Mouse (Mus musculus) cerebellum, adult 2 months (tissue): ENCODE results near the gene Tpcn2. TPM values are rescaled to one million over a fixed set of nuclear protein-coding genes. Genes with fewer than 3 reads are reported as not detected.

Experiments used
- DNase-seq, 2 experiments: peaks; one replicate each; pipeline ENCODE4 v3.0.0; 2021
- H3K27ac ChIP-seq: fragments of 200-500 bp; 2 replicates; pipeline ENCODE4 v1.5.1; 2012; ENCODE audit warnings: low read length, control low read depth, inconsistent platforms; ENCODE audit not compliant: insufficient read depth
- H3K27me3 ChIP-seq: fragments of 200-500 bp; 2 replicates; pipeline ENCODE4 v1.6.1; 2012; ENCODE audit warnings: inconsistent platforms, mild to moderate bottlenecking, low read length, moderate library complexity; ENCODE audit not compliant: control insufficient read depth, insufficient read depth
- H3K4me1 ChIP-seq: fragments of 200-500 bp; 2 replicates; pipeline ENCODE4 v1.6.1; 2011; ENCODE audit warnings: low read length; ENCODE audit not compliant: control insufficient read depth, insufficient read depth
- H3K4me3 ChIP-seq: fragments of 200-500 bp; replicated peaks from 2 replicates; pipeline ENCODE3; 2011; ENCODE audit warnings: mild to moderate bottlenecking, low read depth, low read length, control low read depth; ENCODE audit not compliant: insufficient read depth
- CTCF ChIP-seq: fragments of 200-500 bp; IDR thresholded peaks from 2 replicates; pipeline ENCODE4 v1.5.1; 2011; ENCODE audit warnings: low read depth, mild to moderate bottlenecking, control low read depth, low read length, moderate library complexity, borderline replicate concordance; ENCODE audit not compliant: insufficient read depth
- POLR2A ChIP-seq: fragments of 200-500 bp; IDR thresholded peaks from 2 replicates; pipeline ENCODE4 v1.6.1; 2011; ENCODE audit warnings: low read length, control low read depth, borderline replicate concordance; ENCODE audit not compliant: insufficient read depth
- WGBS: fragments of 180-500 bp; shearing (Covaris S2); methylation state at CpG from one replicate; pipeline ENCODE4 v1.1.7; 2018; 5-methylcytosine and 5-hydroxymethylcytosine counted together
- polyA plus RNA-seq: library from polyadenylated mRNA; depleted of rRNA; stranded (reverse); fragments of >200 nt; gene quantifications from 2 replicates; pipeline ENCODE4 v1.2.3, GENCODE M21; 2012

Gene Tpcn2
- polyA plus RNA-seq, 1 experiment, result 24.4 TPM

GRCm38 (mm10) chr7:145192836-145193235, 91.0 kb downstream of the Tpcn2 start:
- no peak for DNase-seq
- TF ChIP-seq CTCF (no peak), POLR2A (no peak)
- Histone ChIP-seq H3K4me3 (no peak overlapping the region), H3K27ac (no peak overlapping the region), H3K4me1 (peaks cover 19% of the 10 kb centered on the region), H3K27me3 (no peaks in the 10 kb centered on the region)
- 67% methylated on average over 6 of the region's 6 CpGs for WGBS

GRCm38 (mm10) chr7:145190520-145190919, 93.3 kb downstream of the Tpcn2 start:
- no peak overlapping the region for H3K4me3 ChIP-seq
- DNase-seq, result no peak
- H3K4me1 ChIP-seq, result peaks cover 15% of the 10 kb centered on the region
- H3K27me3 ChIP-seq, result no peaks in the 10 kb centered on the region
- no peak overlapping the region for H3K27ac ChIP-seq
- TF ChIP-seq POLR2A (no peak), CTCF (no peak)

- Histone ChIP-seq H3K27me3 (no peaks in the 10 kb centered on the region), H3K4me3 (no peak overlapping the region), H3K4me1 (peaks cover 5% of the 10 kb centered on the region), H3K27ac (no peak overlapping the region)
- no peak for TF ChIP-seq CTCF
- TF ChIP-seq POLR2A, result no peak
- no peak for DNase-seq
- WGBS, result 79% methylated on average over 8 of the region's 8 CpGs
These were observed 94.5 kb downstream of the Tpcn2 start for GRCm38 (mm10) chr7:145189342-145189741.

GRCm38 (mm10) chr7:145187802-145188201, 96.0 kb downstream of the Tpcn2 start:
- no peak for DNase-seq
- WGBS, result 63% methylated on average over 3 of the region's 3 CpGs
- no peaks in the 10 kb centered on the region for H3K4me1 ChIP-seq
- H3K27ac ChIP-seq, result no peak overlapping the region
- no peak for TF ChIP-seq CTCF
- TF ChIP-seq POLR2A, result no peak
- H3K4me3 ChIP-seq, result no peak overlapping the region
- no peaks in the 10 kb centered on the region for H3K27me3 ChIP-seq

- Histone ChIP-seq H3K27me3 (no peaks in the 10 kb centered on the region), H3K4me3 (no peak overlapping the region), H3K27ac (no peak overlapping the region), H3K4me1 (peaks cover 9% of the 10 kb centered on the region)
- 74% methylated on average over 4 of the region's 4 CpGs for WGBS
- TF ChIP-seq POLR2A (no peak), CTCF (no peak)
- DNase-seq, result no peak
These were observed 101.4 kb downstream of the Tpcn2 start for GRCm38 (mm10) chr7:145182388-145182787.

- Histone ChIP-seq H3K4me1 (peaks cover 9% of the 10 kb centered on the region), H3K4me3 (no peak overlapping the region), H3K27me3 (no peaks in the 10 kb centered on the region), H3K27ac (no peak overlapping the region)
- DNase-seq, result peak; percentile 22 to 46
- WGBS, result 34% methylated on average over 11 of the region's 11 CpGs
- TF ChIP-seq POLR2A (no peak), CTCF (no peak)
These were observed 102.3 kb downstream of the Tpcn2 start for GRCm38 (mm10) chr7:145181376-145182034.

GRCm38 (mm10) chr7:145179691-145180091, 104.1 kb downstream of the Tpcn2 start:
- H3K4me3 ChIP-seq, result no peak overlapping the region
- no peak for TF ChIP-seq POLR2A
- TF ChIP-seq CTCF, result no peak
- H3K27ac ChIP-seq, result no peak overlapping the region
- no peak for DNase-seq
- no peaks in the 10 kb centered on the region for H3K27me3 ChIP-seq
- peaks cover 9% of the 10 kb centered on the region for H3K4me1 ChIP-seq
- 74% methylated on average over 5 of the region's 5 CpGs for WGBS

- no peak for DNase-seq
- H3K27ac ChIP-seq, result no peak overlapping the region
These were observed 106.8 kb downstream of the Tpcn2 start for GRCm38 (mm10) chr7:145176750-145177589.

More at GRCm38 (mm10) chr7:145176750-145177589, 106.8 kb downstream of the Tpcn2 start:
- WGBS, result 72% methylated on average over 15 of the region's 15 CpGs
- Histone ChIP-seq H3K27me3 (no peaks in the 10 kb centered on the region), H3K4me1 (peaks cover 3% of the 10 kb centered on the region), H3K4me3 (no peak overlapping the region)
- TF ChIP-seq POLR2A, result no peak
- no peak for TF ChIP-seq CTCF
